Mouse (Mus musculus) yolk sac, embryonic 10.5 days (tissue): ENCODE results near the gene BC005624.

ENCODE experiments used
- DNase-seq: peaks from one replicate; pipeline ENCODE4 v3.0.0-alpha.2; 2017; ENCODE audit warnings: low spot score

BC005624 gene

GRCm38 (mm10) chr2:30981790-30982513 is at the start of gene BC005624, which contains the start of gene Usp20:
Gene BC005624 (minus strand): TSS chr2:30982201.
Gene Usp20 (plus strand): TSS chr2:30982279.
- peak; percentile 100 for DNase-seq

GRCm38 (mm10) chr2:31026642-31027041 is 44.6 kb upstream of the BC005624 start:
- no peak for DNase-seq

DNA sequence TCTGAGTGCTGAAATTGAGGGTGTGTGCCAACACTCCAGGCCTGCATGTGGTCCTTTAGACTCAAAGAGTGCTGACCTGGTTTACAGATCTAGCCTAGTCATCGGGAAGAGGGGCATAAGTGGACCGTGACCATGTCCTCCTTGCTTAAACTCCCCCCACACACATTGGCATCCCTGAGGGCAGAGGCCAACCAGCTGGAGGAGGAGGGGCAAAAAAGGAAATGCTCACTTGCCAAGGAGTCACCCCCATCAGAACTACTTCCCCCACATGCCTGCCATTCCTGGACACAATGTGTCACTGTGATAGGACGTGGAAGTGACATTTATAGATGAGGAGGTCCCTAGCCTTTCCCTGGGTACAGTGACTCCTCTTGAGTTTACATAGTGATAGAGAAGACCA is 43.5 kb upstream of the BC005624 start:
- no peak for DNase-seq

DNA sequence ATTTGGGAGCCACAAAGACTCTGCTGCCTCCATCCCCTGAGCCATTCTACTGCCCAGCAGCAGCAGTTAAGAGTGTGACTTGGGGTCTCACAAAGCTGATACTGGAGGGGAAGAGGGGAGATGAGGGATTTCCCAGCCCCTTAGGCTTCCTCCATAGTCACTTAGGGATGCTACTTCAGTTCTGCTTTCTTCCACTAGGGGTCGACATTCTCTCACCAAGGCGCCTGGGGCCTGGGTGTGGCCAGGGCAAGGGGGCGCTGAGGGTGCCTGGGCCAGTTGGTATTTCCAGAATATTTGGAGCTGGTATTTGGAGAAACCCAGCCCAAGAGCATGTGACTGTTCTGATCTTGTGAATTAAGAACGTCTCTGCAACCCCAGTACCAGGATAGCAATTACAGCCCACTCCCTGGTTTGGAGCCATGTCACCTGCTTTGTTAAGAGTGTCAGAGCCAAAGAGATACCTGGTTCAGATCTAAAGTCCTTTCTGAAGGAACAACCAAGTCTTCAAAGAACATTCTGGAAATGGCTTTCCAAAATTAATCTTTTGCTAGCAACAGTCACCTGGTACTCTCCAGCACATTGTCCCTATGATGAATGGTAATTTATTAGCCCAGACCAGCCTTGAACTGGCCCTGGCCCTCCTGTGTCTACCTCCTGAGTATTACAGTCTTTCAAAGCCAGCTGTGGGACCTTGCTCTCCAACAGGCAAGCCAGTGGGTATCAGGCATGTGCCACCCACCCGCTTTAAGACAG is 42.8 kb upstream of the BC005624 start:
- DNase-seq, result peak; percentile 36

GRCm38 (mm10) chr2:31023940-31024339 is 41.9 kb upstream of the BC005624 start:
- DNase-seq, result no peak

DNA sequence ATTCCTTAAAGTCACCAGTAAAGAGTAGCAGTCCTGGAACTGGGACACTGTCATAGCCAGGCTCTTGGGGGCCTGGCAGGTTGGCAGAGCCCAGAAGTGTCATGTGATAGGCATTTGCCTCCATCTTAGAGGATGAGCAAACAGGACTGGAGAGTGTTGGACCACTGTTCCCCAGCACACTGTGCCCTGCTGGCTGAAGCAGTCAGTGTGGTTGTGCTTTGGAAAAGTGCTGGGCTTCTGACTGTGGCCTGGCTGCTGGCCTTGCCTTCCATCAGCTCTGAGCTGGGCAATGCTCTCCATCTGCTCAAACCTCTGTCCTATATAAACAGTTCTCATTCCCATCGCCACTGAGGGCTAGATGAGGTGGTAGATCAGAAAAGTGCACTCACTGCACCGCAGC is 38.2 kb upstream of the BC005624 start:
- DNase-seq, result no peak

GRCm38 (mm10) chr2:31019011-31019410 is 37.0 kb upstream of the BC005624 start:
- no peak for DNase-seq

DNA sequence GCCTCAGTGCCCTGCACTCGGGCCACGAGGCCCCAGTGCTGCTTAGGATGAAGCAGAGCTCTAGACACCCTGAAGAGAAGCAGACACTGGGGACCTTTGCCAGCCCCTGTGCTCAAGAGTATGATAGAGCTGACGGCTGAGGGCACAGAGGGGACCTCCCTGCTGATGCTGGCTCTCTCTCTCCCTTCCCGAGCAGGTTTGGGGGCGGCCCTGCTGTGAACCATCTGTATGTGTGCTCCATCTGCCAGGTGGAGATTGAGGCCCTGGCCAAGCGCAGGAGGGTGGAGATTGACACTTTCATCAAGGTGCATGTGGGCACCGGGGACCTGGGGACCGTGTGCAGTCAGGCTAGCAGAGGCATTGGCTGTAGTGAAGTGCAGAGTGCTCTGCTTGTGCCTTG is 36.5 kb upstream of the BC005624 start:
- no peak for DNase-seq

- no peak for DNase-seq
These were observed 35.8 kb upstream of the BC005624 start for GRCm38 (mm10) chr2:31017625-31018317.

- no peak for DNase-seq
These were observed 31.5 kb upstream of the BC005624 start for GRCm38 (mm10) chr2:31013371-31014120.

DNA sequence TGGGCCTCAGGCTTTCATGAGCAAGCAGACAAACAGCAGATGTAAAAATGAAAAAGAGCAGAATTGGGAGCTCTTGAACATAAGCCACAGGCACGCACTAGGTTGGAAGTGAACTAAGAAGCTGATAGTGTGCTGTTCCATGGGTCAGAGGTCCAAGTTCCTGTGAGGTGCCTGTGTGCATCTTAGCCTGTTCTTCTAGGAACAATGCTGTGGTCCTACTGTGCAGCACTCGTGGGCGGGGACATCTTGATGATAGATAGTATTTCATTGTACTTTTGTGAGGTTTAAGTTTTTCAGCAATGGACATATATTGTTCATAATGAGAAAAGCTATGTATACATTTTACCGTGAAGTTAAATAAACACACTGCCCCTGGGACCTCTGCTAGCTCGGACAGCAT is 25.2 kb upstream of the BC005624 start:
- DNase-seq, result no peak

GRCm38 (mm10) chr2:31006434-31006833 is 24.4 kb upstream of the BC005624 start:
- DNase-seq, result no peak

- DNase-seq, result no peak
These were observed 23.5 kb upstream of the BC005624 start for GRCm38 (mm10) chr2:31005453-31005852.

DNA sequence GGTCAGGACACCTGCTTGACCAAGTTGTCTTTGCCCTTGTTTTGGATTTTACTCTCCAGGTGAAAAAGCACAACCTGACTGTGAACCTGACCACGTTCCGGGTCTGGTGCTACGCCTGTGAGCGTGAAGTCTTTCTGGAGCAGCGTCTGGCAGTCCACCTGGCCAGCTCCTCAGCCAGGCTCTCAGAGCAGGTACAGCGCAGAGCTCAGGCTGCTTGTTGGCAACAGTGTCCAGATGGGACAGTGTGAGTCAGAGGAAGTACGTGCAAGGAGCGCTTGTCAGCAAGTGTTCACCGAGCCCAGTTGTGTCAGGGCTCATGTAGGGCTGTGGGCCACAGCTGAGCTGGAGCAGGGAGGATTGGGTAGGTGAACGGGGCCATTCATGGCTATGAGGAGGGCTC is 20.9 kb upstream of the BC005624 start:
- no peak for DNase-seq

GRCm38 (mm10) chr2:30998443-30999260 is 16.7 kb upstream of the BC005624 start:
- no peak for DNase-seq

DNA sequence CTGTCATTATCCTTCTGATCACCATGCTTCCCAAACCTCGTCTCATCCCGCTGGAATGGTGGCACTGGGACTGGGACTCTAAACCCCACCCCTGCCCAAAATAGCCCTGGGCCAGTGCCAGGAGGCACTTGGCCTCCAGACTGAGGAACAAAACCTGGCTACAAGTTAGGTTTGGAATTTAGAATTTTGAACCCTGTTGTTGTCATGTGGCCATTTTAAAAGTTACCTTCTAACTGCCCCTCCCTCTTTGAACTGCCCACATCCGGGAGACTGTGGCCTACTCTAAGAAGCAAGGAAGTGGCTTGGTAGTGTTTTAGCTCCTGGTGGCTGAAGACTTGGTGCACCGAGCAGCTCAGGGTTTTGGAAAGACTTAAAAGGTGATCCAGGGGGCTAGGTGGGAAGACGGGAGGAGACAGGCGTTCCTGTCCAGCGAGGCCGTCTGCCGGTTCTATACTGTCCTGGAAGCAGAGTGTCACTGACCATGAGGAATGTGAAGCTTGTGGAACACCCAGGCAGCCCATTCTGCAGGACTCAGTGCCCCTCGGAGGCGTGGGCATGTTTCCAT is 13.5 kb upstream of the BC005624 start:
- DNase-seq, result no peak

DNA sequence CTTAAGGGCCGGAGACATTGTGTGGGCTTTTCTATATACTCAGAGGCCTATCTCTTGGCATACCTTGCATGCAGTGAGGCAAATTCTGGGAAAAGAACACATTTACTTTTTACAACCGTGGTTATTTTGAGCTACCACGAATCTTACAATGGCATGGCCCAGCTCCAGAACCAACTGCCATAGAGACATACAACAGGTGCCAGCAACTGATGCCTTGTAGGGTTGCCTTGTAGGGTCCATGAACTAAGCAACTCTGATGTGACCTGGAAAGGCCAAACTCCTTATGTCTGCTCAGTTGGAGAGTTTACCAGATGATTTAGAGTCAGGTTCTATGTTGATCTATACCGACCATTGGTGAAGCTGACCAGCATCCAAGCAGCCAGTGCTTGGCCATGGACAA is 12.9 kb upstream of the BC005624 start:
- DNase-seq, result no peak

GRCm38 (mm10) chr2:30990221-30990620 is 8.2 kb upstream of the BC005624 start:
- DNase-seq, result peak; percentile 20

GRCm38 (mm10) chr2:30985111-30986020 is 3.4 kb upstream of the BC005624 start:
- DNase-seq, result peak; percentile 61

DNA sequence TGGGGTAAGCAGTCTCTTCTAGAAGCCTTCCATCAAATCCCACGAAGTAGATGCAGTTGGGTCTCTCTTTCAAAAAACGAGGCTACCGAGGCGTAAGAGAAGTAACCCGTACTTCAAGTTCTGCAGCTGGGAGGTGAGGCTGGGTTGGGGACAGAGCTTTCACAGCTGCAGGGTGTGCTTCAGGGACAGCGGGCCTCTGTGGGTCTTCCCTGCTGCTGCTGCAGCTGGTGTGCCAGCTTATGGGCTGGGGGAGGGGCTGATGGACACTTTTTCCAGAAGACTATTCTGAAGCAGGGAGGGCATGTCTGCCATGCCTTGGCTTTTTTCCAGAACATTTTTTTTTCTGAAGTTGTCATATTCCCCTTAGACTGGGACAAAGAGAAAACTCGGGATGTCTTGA is 1.0 kb upstream of the BC005624 start:
- DNase-seq, result no peak
